Mouse (Mus musculus) embryonic fibroblast, embryonic 13.5 days (primary cell): ENCODE results near the gene Spon1. TPM values are rescaled to one million over a fixed set of nuclear protein-coding genes. Genes with fewer than 3 reads are reported as not detected.

Experiments
- H3K27ac ChIP-seq: 2 replicates; pipeline ENCODE4 v1.5.1; 2012; ENCODE audit warnings: low read length, control low read depth, inconsistent platforms; ENCODE audit not compliant: insufficient read depth
- H3K4me1 ChIP-seq: 2 replicates; pipeline ENCODE4 v1.6.1; 2011; ENCODE audit warnings: low read length; ENCODE audit not compliant: control insufficient read depth, insufficient read depth
- H3K4me3 ChIP-seq: 2 replicates; pipeline ENCODE4 v1.5.1; 2011; ENCODE audit warnings: mild to moderate bottlenecking, control low read depth, low read length; ENCODE audit not compliant: insufficient read depth
- CTCF ChIP-seq: IDR thresholded peaks from 2 replicates; pipeline ENCODE4 v1.5.1; 2011; ENCODE audit warnings: mild to moderate bottlenecking, control low read depth, low read length, moderate library complexity, borderline replicate concordance; ENCODE audit not compliant: insufficient read depth
- POLR2A ChIP-seq: IDR thresholded peaks from 2 replicates; pipeline ENCODE4 v1.6.1; 2011; ENCODE audit warnings: low read depth, mild to moderate bottlenecking, control low read depth, low read length, moderate library complexity
- polyA plus RNA-seq: library from polyadenylated mRNA; stranded (reverse); fragments of >200 nt; gene quantifications from 2 replicates; pipeline ENCODE4 v1.2.4, GENCODE M21; 2011; ENCODE audit warnings: low read depth; ENCODE audit not compliant: missing spikeins, insufficient read length

Spon1 gene
- polyA plus RNA-seq, 1 experiment: 0.56 TPM

GRCm38 (mm10) chr7:113814101-113814779 lies 48.4 kb downstream of the Spon1 start:
- Histone ChIP-seq H3K27ac (no peak overlapping the region), H3K4me1 (no peaks in the 10 kb centered on the region), H3K4me3 (no peak overlapping the region)
- no peak for TF ChIP-seq CTCF
- no peak for TF ChIP-seq POLR2A

GRCm38 (mm10) chr7:113815726-113816125 lies 49.9 kb downstream of the Spon1 start:
- no peaks in the 10 kb centered on the region for H3K4me1 ChIP-seq
- TF ChIP-seq CTCF (no peak), POLR2A (no peak)
- H3K4me3 ChIP-seq: no peak overlapping the region
- H3K27ac ChIP-seq: no peak overlapping the region

GRCm38 (mm10) chr7:113816827-113817334 lies 51.1 kb downstream of the Spon1 start:
- TF ChIP-seq POLR2A (no peak), CTCF (no peak)
- Histone ChIP-seq H3K4me3 (no peak overlapping the region), H3K27ac (no peak overlapping the region), H3K4me1 (no peaks in the 10 kb centered on the region)

GRCm38 (mm10) chr7:113818116-113818515 lies 52.3 kb downstream of the Spon1 start:
- H3K4me3 ChIP-seq: no peak overlapping the region
- no peaks in the 10 kb centered on the region for H3K4me1 ChIP-seq
- no peak for TF ChIP-seq POLR2A
- no peak for TF ChIP-seq CTCF
- H3K27ac ChIP-seq: no peak overlapping the region

GRCm38 (mm10) chr7:113820213-113820612 lies 54.4 kb downstream of the Spon1 start:
- no peaks in the 10 kb centered on the region for H3K4me1 ChIP-seq
- TF ChIP-seq POLR2A (no peak), CTCF (no peak)
- H3K27ac ChIP-seq: no peak overlapping the region
- no peak overlapping the region for H3K4me3 ChIP-seq

GRCm38 (mm10) chr7:113823026-113823425 lies 57.2 kb downstream of the Spon1 start:
- Histone ChIP-seq H3K4me1 (no peaks in the 10 kb centered on the region), H3K27ac (no peak overlapping the region), H3K4me3 (no peak overlapping the region)
- TF ChIP-seq CTCF (no peak), POLR2A (no peak)

- no peak overlapping the region for H3K27ac ChIP-seq
- H3K4me1 ChIP-seq: no peaks in the 10 kb centered on the region
- TF ChIP-seq CTCF (no peak), POLR2A (no peak)
- H3K4me3 ChIP-seq: no peak overlapping the region
Measured at GRCm38 (mm10) chr7:113824651-113825050, 58.9 kb downstream of the Spon1 start.

GRCm38 (mm10) chr7:113825498-113826205 lies 59.9 kb downstream of the Spon1 start:
- H3K4me1 ChIP-seq: no peaks in the 10 kb centered on the region
- no peak overlapping the region for H3K4me3 ChIP-seq
- TF ChIP-seq POLR2A (no peak), CTCF (no peak)
- no peak overlapping the region for H3K27ac ChIP-seq

- H3K4me3 ChIP-seq: no peak overlapping the region
- no peaks in the 10 kb centered on the region for H3K4me1 ChIP-seq
- TF ChIP-seq CTCF (no peak), POLR2A (no peak)
- H3K27ac ChIP-seq: no peak overlapping the region
Measured at GRCm38 (mm10) chr7:113826510-113826909, 60.7 kb downstream of the Spon1 start.

- H3K27ac ChIP-seq: no peak overlapping the region
- TF ChIP-seq CTCF (no peak), POLR2A (no peak)
- H3K4me1 ChIP-seq: no peaks in the 10 kb centered on the region
- no peak overlapping the region for H3K4me3 ChIP-seq
Measured at GRCm38 (mm10) chr7:113828122-113828571, 62.3 kb downstream of the Spon1 start.
